In genomic region chr15:8169266-8169746, GRCm38 (mm10) we compare ENCODE assay signal across 8 mouse cellular contexts. TPM values are rescaled to one million over a fixed set of nuclear protein-coding genes. Genes with fewer than 3 reads are reported as not detected.
A peak's percentile ranks its signal among the peaks of the same experiment; 100 is the strongest.
DNase-seq lines count a peak whose midpoint lies in the region; ATAC-seq and TF ChIP-seq lines count a peak whose summit lies in the region.

No protein-coding gene starts in this region.

- H3K36me3 ChIP-seq in megakaryocyte, embryonic 14.5 days (replicated peaks; ENCODE audit: low read length) = no peaks in the 10 kb centered on the region
- peaks cover 7% of the 10 kb centered on the region for H3K36me3 ChIP-seq in forebrain, embryonic 16.5 days (ENCODE audit: control insufficient read depth, insufficient read depth)
- H3K36me3 ChIP-seq in lung, postnatal 0 days (ENCODE audit: insufficient read depth, low read length) = no peaks in the 10 kb centered on the region
- 0 out of 2 replicates have a peak, but pooled peaks cover 3% of the 10 kb centered on the region for H3K36me3 ChIP-seq in stomach, embryonic 15.5 days

- TF ChIP-seq EP300 in lung, postnatal 0 days (IDR thresholded peaks at IDR 0.05) = no peak

- peak overlapping the region; percentile 92 for H3K27ac ChIP-seq in forebrain, embryonic 16.5 days (ENCODE audit: low read length)
- no peak overlapping the region; the same call in 1 of the 2 replicates for H3K27ac ChIP-seq in lung, postnatal 0 days (ENCODE audit: low read length)
- H3K27ac ChIP-seq in stomach, embryonic 15.5 days = 0 out of 2 replicates have a peak overlapping the region, but pooled peaks have one; percentile 64

- TF ChIP-seq CTCF in lung, postnatal 0 days (IDR thresholded peaks at IDR 0.05) = no peak

- H3K9ac ChIP-seq in forebrain, embryonic 16.5 days (replicated peaks; ENCODE audit: low read depth, low read length) = peak overlapping the region; percentile 86
- H3K9ac ChIP-seq in lung, postnatal 0 days (replicated peaks; ENCODE audit: low read depth) = peak overlapping the region; percentile 71
- peak overlapping the region; percentile 82 for H3K9ac ChIP-seq in stomach, embryonic 15.5 days

- peaks cover 9% of the 10 kb centered on the region for H3K4me1 ChIP-seq in megakaryocyte, embryonic 14.5 days
- peaks cover 10% of the 10 kb centered on the region for H3K4me1 ChIP-seq in forebrain, embryonic 16.5 days (replicated peaks; ENCODE audit: control insufficient read depth, insufficient read depth, low read length)
- H3K4me1 ChIP-seq in lung, postnatal 0 days (ENCODE audit: insufficient read depth, low read depth, low read length) = peaks cover 2% of the 10 kb centered on the region; the same call in 1 of the 2 replicates
- H3K4me1 ChIP-seq in stomach, embryonic 15.5 days = 0 out of 2 replicates have a peak, but pooled peaks cover 4% of the 10 kb centered on the region

- H3K27me3 ChIP-seq in megakaryocyte, embryonic 14.5 days (replicated peaks) = peaks cover 2% of the 10 kb centered on the region
- no peaks in the 10 kb centered on the region for H3K27me3 ChIP-seq in forebrain, embryonic 16.5 days (replicated peaks; ENCODE audit: control insufficient read depth, insufficient read depth, low read length)
- H3K27me3 ChIP-seq in lung, postnatal 0 days (replicated peaks; ENCODE audit: insufficient read depth, low read length) = no peaks in the 10 kb centered on the region
- H3K27me3 ChIP-seq in stomach, embryonic 15.5 days (replicated peaks) = no peaks in the 10 kb centered on the region

- peak; percentile 39 for DNase-seq in embryo, embryonic 10 days (ENCODE audit: low spot score)
- DNase-seq in embryo, embryonic 9.5 days (ENCODE audit: extremely low spot score) = no peak
- DNase-seq in lung, postnatal 0 days (ENCODE audit: low spot score) = peak; percentile 9
- no peak for DNase-seq in cerebellum, postnatal 36 days

- ATAC-seq in megakaryocyte, adult 5-6 weeks (ENCODE audit: poor library complexity, severe bottlenecking) = no peak
- ATAC-seq in forebrain, embryonic 16.5 days = peak; percentile 68
- peak; percentile 53 for ATAC-seq in lung, postnatal 0 days
- ATAC-seq in stomach, embryonic 15.5 days (ENCODE audit: insufficient read depth, low FRiP score, low read depth) = peak; percentile 58; the same call in 1 of the 2 replicates

- H3K9me3 ChIP-seq in megakaryocyte, embryonic 14.5 days = no peaks in the 10 kb centered on the region
- no peaks in the 10 kb centered on the region for H3K9me3 ChIP-seq in forebrain, embryonic 16.5 days (ENCODE audit: control insufficient read depth, low read length)
- H3K9me3 ChIP-seq in lung, postnatal 0 days (ENCODE audit: low read length) = no peaks in the 10 kb centered on the region
- no peaks in the 10 kb centered on the region for H3K9me3 ChIP-seq in stomach, embryonic 15.5 days

- peak overlapping the region; percentile 70 for H3K4me2 ChIP-seq in forebrain, embryonic 16.5 days (ENCODE audit: low read length)
- H3K4me2 ChIP-seq in lung, postnatal 0 days (replicated peaks; ENCODE audit: low read depth, low read length) = peak overlapping the region; percentile 85
- peak overlapping the region; percentile 78 for H3K4me2 ChIP-seq in stomach, embryonic 15.5 days

- WGBS in forebrain, embryonic 16.5 days = under 1% methylated on average over 25 of the region's 25 CpGs
- WGBS in lung, postnatal 0 days = under 1% methylated on average over 25 of the region's 25 CpGs
- WGBS in stomach, embryonic 15.5 days = under 1% methylated on average over 25 of the region's 25 CpGs

- H3K4me3 ChIP-seq in megakaryocyte, embryonic 14.5 days (replicated peaks) = peak overlapping the region; percentile 91
- peak overlapping the region; percentile 65 for H3K4me3 ChIP-seq in forebrain, embryonic 16.5 days (replicated peaks; ENCODE audit: low read length)
- peak overlapping the region; percentile 85 for H3K4me3 ChIP-seq in lung, postnatal 0 days (ENCODE audit: low read depth, low read length)
- peak overlapping the region; percentile 99 for H3K4me3 ChIP-seq in stomach, embryonic 15.5 days (replicated peaks)

RNA-seq across cellular contexts. Expression of gene Cplane1, which starts 0.4 kb away (rescaled TPM):
- 0.37 and 0.40 TPM in 2 replicates for polyA plus RNA-seq in megakaryocyte, embryonic 14.5 days (2012; ENCODE audit: insufficient read depth, low replicate concordance)
- 7.5 and 29.7 TPM in 2 replicates for total RNA-seq in megakaryocyte, adult 5-6 weeks (2015)
- total RNA-seq in megakaryocyte, adult 5-6 weeks (2017) = 6.6 and 7.5 TPM in 2 replicates
- polyA plus RNA-seq in forebrain, embryonic 16.5 days (2015; fragmentation: Nextera tagmentation; extraction: Ambion mirVana) = 14.1 and 21.2 TPM in 2 replicates
- 3.8 and 4.5 TPM in 2 replicates for polyA plus RNA-seq in lung, postnatal 0 days (2015; fragmentation: Nextera tagmentation; extraction: Ambion mirVana)
- 7.3 TPM in 2 replicates for polyA plus RNA-seq in stomach, embryonic 15.5 days (2015; fragmentation: Nextera tagmentation; extraction: Ambion mirVana)

Comparison
In these comparisons a context has a peak if more than half of its experiments do, and no peak if none do; other contexts are left out.
1. DNase-seq: peak in embryo, embryonic 10 days (single experiment) and lung, postnatal 0 days (single experiment); none in embryo, embryonic 9.5 days (single experiment) and cerebellum, postnatal 36 days (0 of 2).
2. Peak in every context shown above with its lines, with median percentiles within 50 percentile points of each other: H3K4me3 ChIP-seq, H3K4me2 ChIP-seq and H3K9ac ChIP-seq.